Mouse (Mus musculus) neural tube, embryonic 15.5 days (tissue): ENCODE data around the gene Cryzl1. TPM values are rescaled to one million over a fixed set of nuclear protein-coding genes. Genes with fewer than 3 reads are reported as not detected.

Experiments used
- polyA plus RNA-seq: library from polyadenylated mRNA; unstranded; fragments of >200 nt; fragmentation: Nextera tagmentation; extraction: Ambion mirVana; gene quantifications from 2 replicates; pipeline ENCODE4 v1.2.1, GENCODE M21; 2015

The Cryzl1 gene
- polyA plus RNA-seq, 1 experiment from 2014 or later: 113 TPM

Other genes starting within 250 kb of the Cryzl1 start
- 45.3 and 46.8 TPM in 2 replicates for gene Ifnar1, start 243.7 kb downstream of the Cryzl1 start, polyA plus RNA-seq
- 106 and 112 TPM in 2 replicates for gene Ifngr2, start 181.9 kb downstream of the Cryzl1 start, polyA plus RNA-seq
- 102 and 112 TPM in 2 replicates for gene Tmem50b, start 131.2 kb downstream of the Cryzl1 start, polyA plus RNA-seq
- 5.1 and 5.9 TPM in 2 replicates for gene Dnajc28, start 109.9 kb downstream of the Cryzl1 start, polyA plus RNA-seq
- 56.6 and 80.4 TPM in 2 replicates for gene Gart, start 82.0 kb downstream of the Cryzl1 start, polyA plus RNA-seq
- gene Son, start 81.5 kb downstream of the Cryzl1 start, polyA plus RNA-seq: 103 and 106 TPM in 2 replicates
- 19.4 and 21.7 TPM in 2 replicates for gene Donson, start 40.2 kb downstream of the Cryzl1 start, polyA plus RNA-seq
- gene Itsn1, start 306 bp upstream of the Cryzl1 start, polyA plus RNA-seq: 44.5 and 48.6 TPM in 2 replicates